Mouse (Mus musculus): Measurements from ENCODE around the gene Tigit. TPM values are rescaled to one million over a fixed set of nuclear protein-coding genes. Genes with fewer than 3 reads are reported as not detected.

Tigit gene
- polyA plus RNA-seq (2014; fragmentation: Nextera tagmentation; extraction: Ambion mirVana): not detected in 2 replicates

GRCm38 (mm10) chr16:43663978-43664579, at the start of gene Tigit:
Gene Tigit, minus strand, starts transcription at chr16:43664146.
- DNase-seq (no peak), ATAC-seq (ENCODE audit: low FRiP score, low TSS enrichment) (no peak)
- Histone ChIP-seq H3K9me3 (ENCODE audit: control insufficient read depth, low read length) (no peaks in the 10 kb centered on the region), H3K27me3 (ENCODE audit: control insufficient read depth, insufficient read depth, low read length) (no peaks in the 10 kb centered on the region), H3K36me3 (ENCODE audit: control insufficient read depth, insufficient read depth, low read length) (no peaks in the 10 kb centered on the region), H3K4me2 (ENCODE audit: low read length) (no peak within 1 kb of the TSS), H3K9ac (replicated peaks; ENCODE audit: low read length) (no peak within 1 kb of the TSS), H3K4me3 (replicated peaks; ENCODE audit: low read depth, low read length) (no peak within 1 kb of the TSS), H3K4me1 (ENCODE audit: control insufficient read depth, insufficient read depth, low read length) (no peaks in the 10 kb centered on the region), H3K27ac (replicated peaks; ENCODE audit: low read depth, low read length) (no peak within 1 kb of the TSS)
- 87% methylated on average over 7 of the region's 7 CpGs for WGBS

- Histone ChIP-seq H3K4me3 (replicated peaks; ENCODE audit: low read depth, low read length) (no peak overlapping the region), H3K4me2 (ENCODE audit: low read length) (no peak overlapping the region), H3K27ac (replicated peaks; ENCODE audit: low read depth, low read length) (no peak overlapping the region), H3K4me1 (ENCODE audit: control insufficient read depth, insufficient read depth, low read length) (peaks cover 11% of the 10 kb centered on the region; the same call in 1 of the 2 replicates), H3K27me3 (ENCODE audit: control insufficient read depth, insufficient read depth, low read length) (no peaks in the 10 kb centered on the region), H3K36me3 (ENCODE audit: control insufficient read depth, insufficient read depth, low read length) (no peaks in the 10 kb centered on the region), H3K9me3 (ENCODE audit: control insufficient read depth, low read length) (no peaks in the 10 kb centered on the region), H3K9ac (replicated peaks; ENCODE audit: low read length) (no peak overlapping the region)
- 96% methylated on average over 7 of the region's 7 CpGs for WGBS
- DNase-seq (no peak), ATAC-seq (ENCODE audit: low FRiP score, low TSS enrichment) (no peak)
These were observed 47.4 kb upstream of the Tigit start for GRCm38 (mm10) chr16:43711361-43711760.

DNA sequence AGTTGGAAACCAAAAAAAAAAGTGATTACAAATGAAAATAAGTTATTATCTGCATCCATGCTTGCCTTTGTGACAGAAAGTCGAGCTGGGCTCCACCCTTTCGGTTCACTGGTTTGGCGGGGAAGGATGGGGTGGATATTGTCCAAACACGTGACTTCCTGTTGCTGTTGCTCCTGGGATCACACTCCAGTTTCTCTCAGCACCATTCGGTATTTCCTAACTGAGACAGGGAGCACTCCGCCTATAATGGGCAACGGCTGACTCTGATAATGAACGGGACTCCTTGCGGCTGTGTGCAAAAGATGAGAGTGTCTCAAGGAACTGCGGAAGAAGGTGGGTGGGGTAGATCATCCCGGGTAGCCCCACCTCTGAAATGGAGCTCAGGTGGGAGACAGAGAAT, 46.7 kb upstream of the Tigit start:
- ATAC-seq (ENCODE audit: low FRiP score, low TSS enrichment) (no peak), DNase-seq (no peak)
- Histone ChIP-seq H3K27me3 (ENCODE audit: control insufficient read depth, insufficient read depth, low read length) (no peaks in the 10 kb centered on the region), H3K9me3 (ENCODE audit: control insufficient read depth, low read length) (no peaks in the 10 kb centered on the region), H3K9ac (replicated peaks; ENCODE audit: low read length) (no peak overlapping the region), H3K4me2 (ENCODE audit: low read length) (no peak overlapping the region), H3K36me3 (ENCODE audit: control insufficient read depth, insufficient read depth, low read length) (no peaks in the 10 kb centered on the region), H3K4me1 (ENCODE audit: control insufficient read depth, insufficient read depth, low read length) (peaks cover 11% of the 10 kb centered on the region; the same call in 1 of the 2 replicates), H3K27ac (replicated peaks; ENCODE audit: low read depth, low read length) (no peak overlapping the region), H3K4me3 (replicated peaks; ENCODE audit: low read depth, low read length) (no peak overlapping the region)
- WGBS: 90% methylated on average over 11 of the region's 11 CpGs

GRCm38 (mm10) chr16:43710134-43710475, 46.2 kb upstream of the Tigit start:
- no peaks in the 10 kb centered on the region for H3K9me3 ChIP-seq (ENCODE audit: control insufficient read depth, low read length)
- peaks cover 11% of the 10 kb centered on the region; the same call in 1 of the 2 replicates for H3K4me1 ChIP-seq (ENCODE audit: control insufficient read depth, insufficient read depth, low read length)
- no peak for ATAC-seq (ENCODE audit: low FRiP score, low TSS enrichment)
- no peak overlapping the region for H3K9ac ChIP-seq (replicated peaks; ENCODE audit: low read length)
- no peaks in the 10 kb centered on the region for H3K36me3 ChIP-seq (ENCODE audit: control insufficient read depth, insufficient read depth, low read length)
- peak overlapping the region; percentile 41 for H3K4me2 ChIP-seq (ENCODE audit: low read length)
- no peak overlapping the region for H3K27ac ChIP-seq (replicated peaks; ENCODE audit: low read depth, low read length)
- 36% methylated on average over 6 of the region's 6 CpGs for WGBS
- H3K27me3 ChIP-seq (ENCODE audit: control insufficient read depth, insufficient read depth, low read length): no peaks in the 10 kb centered on the region
- H3K4me3 ChIP-seq (replicated peaks; ENCODE audit: low read depth, low read length): no peak overlapping the region
- DNase-seq: no peak

GRCm38 (mm10) chr16:43709432-43710133, 45.6 kb upstream of the Tigit start:
- no peaks in the 10 kb centered on the region for H3K27me3 ChIP-seq (ENCODE audit: control insufficient read depth, insufficient read depth, low read length)
- peak overlapping the region; percentile 41 for H3K4me2 ChIP-seq (ENCODE audit: low read length)
- peak; percentile 69 for DNase-seq
- 20% methylated on average over 9 of the region's 9 CpGs for WGBS
- no peaks in the 10 kb centered on the region for H3K9me3 ChIP-seq (ENCODE audit: control insufficient read depth, low read length)
- ATAC-seq (ENCODE audit: low FRiP score, low TSS enrichment): peak; percentile 53
- peak overlapping the region; percentile 4; the same call in 1 of the 2 replicates for H3K9ac ChIP-seq (replicated peaks; ENCODE audit: low read length)
- H3K36me3 ChIP-seq (ENCODE audit: control insufficient read depth, insufficient read depth, low read length): no peaks in the 10 kb centered on the region
- peak overlapping the region; percentile 7; the same call in 1 of the 2 replicates for H3K4me3 ChIP-seq (replicated peaks; ENCODE audit: low read depth, low read length)
- H3K4me1 ChIP-seq (ENCODE audit: control insufficient read depth, insufficient read depth, low read length): peaks cover 11% of the 10 kb centered on the region; the same call in 1 of the 2 replicates
- peak overlapping the region; percentile 64 for H3K27ac ChIP-seq (replicated peaks; ENCODE audit: low read depth, low read length)

DNA sequence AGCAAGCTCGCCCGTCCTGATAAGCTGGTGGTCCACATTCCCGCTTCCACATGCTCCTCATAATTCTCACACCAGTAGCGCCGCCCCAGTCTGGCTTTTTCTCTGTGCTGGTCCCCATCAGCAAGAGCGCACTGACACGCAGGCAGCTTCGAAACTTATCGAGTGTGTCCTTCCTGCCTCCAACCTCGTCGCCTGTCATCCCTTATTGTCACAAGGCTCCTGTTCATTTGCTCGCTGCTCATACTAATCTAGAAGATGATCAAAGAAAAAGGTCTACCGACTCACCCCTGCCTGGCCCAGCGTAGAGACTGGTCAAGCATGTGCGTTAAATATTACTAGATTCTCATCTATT, 45.1 kb upstream of the Tigit start:
- 33% methylated on average over 15 of the region's 15 CpGs for WGBS
- DNase-seq (peak; percentile 63), ATAC-seq (ENCODE audit: low FRiP score, low TSS enrichment) (peak; percentile 46; the same call in 1 of the 2 replicates)
- Histone ChIP-seq H3K4me2 (ENCODE audit: low read length) (peak overlapping the region; percentile 41), H3K9ac (replicated peaks; ENCODE audit: low read length) (peak overlapping the region; percentile 4; the same call in 1 of the 2 replicates), H3K4me3 (replicated peaks; ENCODE audit: low read depth, low read length) (peak overlapping the region; percentile 7; the same call in 1 of the 2 replicates), H3K9me3 (ENCODE audit: control insufficient read depth, low read length) (no peaks in the 10 kb centered on the region), H3K36me3 (ENCODE audit: control insufficient read depth, insufficient read depth, low read length) (no peaks in the 10 kb centered on the region), H3K27ac (replicated peaks; ENCODE audit: low read depth, low read length) (peak overlapping the region; percentile 64), H3K27me3 (ENCODE audit: control insufficient read depth, insufficient read depth, low read length) (no peaks in the 10 kb centered on the region), H3K4me1 (ENCODE audit: control insufficient read depth, insufficient read depth, low read length) (peaks cover 11% of the 10 kb centered on the region; the same call in 1 of the 2 replicates)

DNA sequence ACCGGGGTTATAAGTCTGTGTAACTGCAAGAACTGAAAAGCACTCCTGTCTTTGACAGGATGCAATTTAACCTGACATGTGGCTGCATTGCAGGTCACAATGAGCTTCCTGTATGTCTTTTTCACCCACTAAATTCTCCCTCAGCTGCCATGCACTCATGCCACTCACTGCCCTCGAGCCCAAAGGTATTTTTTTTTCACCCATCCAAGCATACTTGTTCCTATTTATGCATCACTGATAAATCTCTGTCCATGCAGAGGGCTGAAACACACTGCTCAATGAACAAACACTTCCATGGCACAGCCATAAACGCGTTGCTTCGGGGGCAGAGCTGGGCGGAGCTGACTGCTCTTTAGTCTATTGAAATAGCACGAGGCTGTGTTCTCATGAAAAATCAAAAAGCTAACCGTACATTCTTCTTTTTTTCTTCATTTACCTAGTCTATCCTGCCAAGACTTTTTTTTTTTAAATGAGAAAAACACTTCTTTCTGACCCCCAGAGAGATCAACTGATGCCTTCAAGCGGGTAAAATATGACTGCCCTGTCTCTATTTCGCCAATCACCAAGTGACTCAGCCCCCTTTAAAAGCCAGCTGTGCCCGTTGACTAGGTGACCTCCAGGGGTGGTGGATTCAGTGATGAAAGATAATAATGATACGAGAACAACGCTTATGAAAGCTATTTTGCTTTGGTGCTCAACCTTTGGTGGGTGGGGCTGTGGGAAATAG, 44.6 kb upstream of the Tigit start:
- 0 out of 2 replicates have a peak overlapping the region, but pooled peaks have one; percentile 4 for H3K9ac ChIP-seq (replicated peaks; ENCODE audit: low read length)
- H3K9me3 ChIP-seq (ENCODE audit: control insufficient read depth, low read length): no peaks in the 10 kb centered on the region
- DNase-seq (peak; percentile 54), ATAC-seq (ENCODE audit: low FRiP score, low TSS enrichment) (peak; percentile 25; the same call in 1 of the 2 replicates)
- peaks cover 11% of the 10 kb centered on the region; the same call in 1 of the 2 replicates for H3K4me1 ChIP-seq (ENCODE audit: control insufficient read depth, insufficient read depth, low read length)
- 52% methylated on average over 13 of the region's 13 CpGs for WGBS
- H3K4me2 ChIP-seq (ENCODE audit: low read length): peak overlapping the region; percentile 41
- H3K36me3 ChIP-seq (ENCODE audit: control insufficient read depth, insufficient read depth, low read length): no peaks in the 10 kb centered on the region
- peak overlapping the region; percentile 64 for H3K27ac ChIP-seq (replicated peaks; ENCODE audit: low read depth, low read length)
- no peaks in the 10 kb centered on the region for H3K27me3 ChIP-seq (ENCODE audit: control insufficient read depth, insufficient read depth, low read length)
- H3K4me3 ChIP-seq (replicated peaks; ENCODE audit: low read depth, low read length): peak overlapping the region; percentile 7; the same call in 1 of the 2 replicates

DNA sequence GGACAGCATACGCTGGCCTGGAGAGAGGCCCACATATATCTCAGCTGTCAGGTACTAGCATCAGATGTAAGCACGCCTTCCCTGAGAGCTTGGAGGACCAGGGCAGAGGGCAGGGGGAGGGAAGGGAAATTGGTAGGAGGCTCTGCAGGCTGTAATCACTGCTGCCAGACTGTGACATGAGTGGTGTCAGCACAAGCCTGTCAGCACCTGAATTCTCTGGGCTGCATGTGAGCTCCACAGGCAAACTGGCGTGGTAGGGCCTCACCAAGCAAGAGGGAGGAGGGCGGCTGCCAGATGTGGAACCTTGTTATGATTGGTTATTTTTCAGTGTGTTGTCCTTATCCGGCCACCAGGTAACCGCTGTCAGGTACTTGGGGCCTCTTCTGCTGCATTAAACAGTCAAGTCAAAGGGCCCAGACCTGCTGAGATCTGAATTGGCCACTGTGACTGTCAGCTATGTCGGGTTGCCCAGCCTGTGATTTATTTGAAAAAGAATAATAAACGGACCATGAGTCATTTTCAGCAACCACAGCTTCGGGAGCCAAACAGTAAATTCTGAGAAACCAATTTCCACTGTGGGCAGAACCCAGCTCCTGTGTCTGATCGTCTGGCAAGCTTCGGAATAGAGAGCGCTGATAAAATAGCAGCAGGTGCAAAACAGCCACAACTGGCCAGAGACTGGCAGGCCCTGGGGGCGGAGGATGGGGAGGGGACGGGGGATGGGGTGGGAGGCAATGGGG, 38.0 kb upstream of the Tigit start:
- Histone ChIP-seq H3K36me3 (ENCODE audit: control insufficient read depth, insufficient read depth, low read length) (no peaks in the 10 kb centered on the region), H3K9me3 (ENCODE audit: control insufficient read depth, low read length) (no peaks in the 10 kb centered on the region), H3K9ac (replicated peaks; ENCODE audit: low read length) (no peak overlapping the region), H3K27ac (replicated peaks; ENCODE audit: low read depth, low read length) (0 out of 2 replicates have a peak overlapping the region, but pooled peaks have one; percentile 26), H3K27me3 (ENCODE audit: control insufficient read depth, insufficient read depth, low read length) (no peaks in the 10 kb centered on the region), H3K4me3 (replicated peaks; ENCODE audit: low read depth, low read length) (no peak overlapping the region), H3K4me1 (ENCODE audit: control insufficient read depth, insufficient read depth, low read length) (no peaks in the 10 kb centered on the region), H3K4me2 (ENCODE audit: low read length) (no peak overlapping the region)
- ATAC-seq (ENCODE audit: low FRiP score, low TSS enrichment) (no peak), DNase-seq (peak; percentile 3)
- 76% methylated on average over 14 of the region's 14 CpGs for WGBS

Measured in midbrain, embryonic 14.5 days (tissue).